ENCODE assay signal across 7 mouse cellular contexts in genomic region chr14:52244041-52244689, GRCm38 (mm10). TPM values are rescaled to one million over a fixed set of nuclear protein-coding genes. Genes with fewer than 3 reads are reported as not detected.
A peak's percentile ranks its signal among the peaks of the same experiment; 100 is the strongest.
DNase-seq lines count a peak whose midpoint lies in the region; ATAC-seq lines count a peak whose summit lies in the region.

No protein-coding gene starts in this region.

- H3K9ac ChIP-seq in intestine, embryonic 15.5 days, result peak overlapping the region; percentile 74

- peak overlapping the region; percentile 74 for H3K4me3 ChIP-seq in intestine, embryonic 15.5 days (replicated peaks)
- H3K4me3 ChIP-seq in midbrain, embryonic 10.5 days, result peak overlapping the region; percentile 88

- peaks cover 8% of the 10 kb centered on the region; the same call in 1 of the 2 replicates for H3K4me1 ChIP-seq in intestine, embryonic 15.5 days (replicated peaks)
- H3K4me1 ChIP-seq in midbrain, embryonic 10.5 days, result peaks cover 17% of the 10 kb centered on the region

- peak overlapping the region; percentile 81 for H3K4me2 ChIP-seq in intestine, embryonic 15.5 days (replicated peaks)

- peak; percentile 99 for ATAC-seq in intestine, embryonic 15.5 days

- H3K27me3 ChIP-seq in intestine, embryonic 15.5 days (replicated peaks), result no peaks in the 10 kb centered on the region
- H3K27me3 ChIP-seq in midbrain, embryonic 10.5 days (ENCODE audit: low read depth, poor library complexity, severe bottlenecking), result no peaks in the 10 kb centered on the region

- no peaks in the 10 kb centered on the region for H3K36me3 ChIP-seq in intestine, embryonic 15.5 days
- peaks cover 14% of the 10 kb centered on the region for H3K36me3 ChIP-seq in midbrain, embryonic 10.5 days

- peak overlapping the region; percentile 92 for H3K27ac ChIP-seq in intestine, embryonic 15.5 days
- H3K27ac ChIP-seq in midbrain, embryonic 10.5 days (replicated peaks), result peak overlapping the region; percentile 85

- DNase-seq in adrenal gland, adult 2 months, result peak; percentile 99
- peak; percentile 98 for DNase-seq in embryo, embryonic 11.5 days (ENCODE audit: low read depth, low spot score)
- peak; percentile 97 to 99 for DNase-seq in gastrocnemius, postnatal 36 days
- DNase-seq in left cerebral cortex, postnatal 25 days (ENCODE audit: low spot score in 2 of 2), result peak; percentile 98 to 99
- DNase-seq in midbrain, embryonic 10.5 days (ENCODE audit: low spot score), result peak; percentile 97
- DNase-seq in right cerebral cortex, postnatal 4 days, result peak; percentile 98

- intact Hi-C loops in gastrocnemius, postnatal 36 days (cut with DNase I), result no loop called here
- intact Hi-C loops in left cerebral cortex, postnatal 25 days (cut with DNase I), result loop anchor here (1.0 kb wide), 1 partner anchor 13 kb away; the partner anchor contains the start of gene Chd8

- 0% methylated on average over 32 of the region's 32 CpGs for WGBS in intestine, embryonic 15.5 days
- WGBS in midbrain, embryonic 10.5 days, result under 1% methylated on average over 32 of the region's 32 CpGs

- no peaks in the 10 kb centered on the region for H3K9me3 ChIP-seq in intestine, embryonic 15.5 days
- H3K9me3 ChIP-seq in midbrain, embryonic 10.5 days (replicated peaks), result no peaks in the 10 kb centered on the region

RNA-seq across cellular contexts. Expression of gene Chd8, which starts 13.4 kb away (rescaled TPM):
- total RNA-seq in adrenal gland, adult 2 months (2021), result 10 to 100 TPM; 70.7 to 79.1 TPM
- 21.8 and 26.7 TPM in 2 replicates for polyA plus RNA-seq in adrenal gland, adult 2 months (2012; rRNA removed)
- total RNA-seq in gastrocnemius, postnatal 36 days (2021), result 10 to 100 TPM; 26.6 to 30.8 TPM
- 23.9 and 27.1 TPM in 2 replicates for polyA plus RNA-seq in intestine, embryonic 15.5 days (2015; fragmentation: Nextera tagmentation; extraction: Ambion mirVana)
- total RNA-seq in left cerebral cortex, postnatal 25 days (2021), result 100 to 1,000 TPM; 115 to 122 TPM
- 38.9 and 49.7 TPM in 2 replicates for polyA plus RNA-seq in midbrain, embryonic 10.5 days (2016; fragmentation: Nextera tagmentation; extraction: Ambion mirVana)

RNA-seq across cellular contexts. Expression of gene Tox4, which starts 34.8 kb away (rescaled TPM):
- 10 to 100 TPM; 51.4 to 58.2 TPM for total RNA-seq in adrenal gland, adult 2 months (2021)
- polyA plus RNA-seq in adrenal gland, adult 2 months (2012; rRNA removed), result 20.2 and 26.3 TPM in 2 replicates
- 10 to 100 TPM; 43.5 to 46.1 TPM for total RNA-seq in gastrocnemius, postnatal 36 days (2021)
- 36.0 and 36.1 TPM in 2 replicates for polyA plus RNA-seq in intestine, embryonic 15.5 days (2015; fragmentation: Nextera tagmentation; extraction: Ambion mirVana)
- 10 to 100 TPM; 65.5 to 66.8 TPM for total RNA-seq in left cerebral cortex, postnatal 25 days (2021)
- polyA plus RNA-seq in midbrain, embryonic 10.5 days (2016; fragmentation: Nextera tagmentation; extraction: Ambion mirVana), result 50.1 and 56.1 TPM in 2 replicates

RNA-seq across cellular contexts. Expression of gene Rab2b, which starts 35.2 kb away (rescaled TPM):
- 10 to 100 TPM; 39.1 to 48.7 TPM for total RNA-seq in adrenal gland, adult 2 months (2021)
- polyA plus RNA-seq in adrenal gland, adult 2 months (2012; rRNA removed), result 10.7 and 12.4 TPM in 2 replicates
- total RNA-seq in gastrocnemius, postnatal 36 days (2021), result 1 to 10 TPM; 2.0 to 3.0 TPM
- 13.7 and 16.0 TPM in 2 replicates for polyA plus RNA-seq in intestine, embryonic 15.5 days (2015; fragmentation: Nextera tagmentation; extraction: Ambion mirVana)
- 10 to 100 TPM; 30.9 to 32.4 TPM for total RNA-seq in left cerebral cortex, postnatal 25 days (2021)
- 27.5 and 39.0 TPM in 2 replicates for polyA plus RNA-seq in midbrain, embryonic 10.5 days (2016; fragmentation: Nextera tagmentation; extraction: Ambion mirVana)

RNA-seq across cellular contexts. Expression of gene Supt16, which starts 46.9 kb away (rescaled TPM):
- 10 to 100 TPM; 48.2 to 55.7 TPM for total RNA-seq in adrenal gland, adult 2 months (2021)
- 3.6 and 4.6 TPM in 2 replicates for polyA plus RNA-seq in adrenal gland, adult 2 months (2012; rRNA removed)
- 10 to 100 TPM; 10.1 to 13.7 TPM for total RNA-seq in gastrocnemius, postnatal 36 days (2021)
- 53.1 and 61.1 TPM in 2 replicates for polyA plus RNA-seq in intestine, embryonic 15.5 days (2015; fragmentation: Nextera tagmentation; extraction: Ambion mirVana)
- total RNA-seq in left cerebral cortex, postnatal 25 days (2021), result 10 to 100 TPM; 50.5 to 52.0 TPM
- polyA plus RNA-seq in midbrain, embryonic 10.5 days (2016; fragmentation: Nextera tagmentation; extraction: Ambion mirVana), result 88.3 and 90.6 TPM in 2 replicates

Comparison
In these comparisons a context has a peak if more than half of its experiments do, and no peak if none do; other contexts are left out.
1. Peak in every context shown above with its lines: DNase-seq, ATAC-seq, H3K4me3 ChIP-seq and H3K27ac ChIP-seq.
2. RNA of gene Rab2b, which starts 35.2 kb away (total RNA-seq): 39.1 to 48.7 TPM in adrenal gland, adult 2 months and 30.9 to 32.4 TPM in left cerebral cortex, postnatal 25 days; 2.0 to 3.0 TPM in gastrocnemius, postnatal 36 days; every median in the first group is over 4 times any median in the second.